Mouse (Mus musculus) frontal cortex, postnatal 14 days (tissue): ENCODE results near the gene Vmn1r234.
A peak's percentile ranks its signal among the peaks of the same experiment; 100 is the strongest.
"Not testable (repeated sequence)": the region's sequence is repeated elsewhere in the genome, so short reads cannot be mapped to it uniquely, and the experiment has no call there.

ENCODE experiments used
- DNase-seq, 2 experiments: peaks; one replicate each; pipeline ENCODE4 v3.0.0; 2022; ENCODE audit warnings: low spot score in 2 of 2

Gene Vmn1r234

GRCm38 (mm10) chr17:21225787-21226186 lies at the start of gene Vmn1r234:
Gene Vmn1r234, plus strand, starts transcription at chr17:21226087.
- no peak for DNase-seq

- not testable (repeated sequence) for DNase-seq
These were observed 14.8 kb upstream of the Vmn1r234 start for GRCm38 (mm10) chr17:21211081-21211480.

DNA sequence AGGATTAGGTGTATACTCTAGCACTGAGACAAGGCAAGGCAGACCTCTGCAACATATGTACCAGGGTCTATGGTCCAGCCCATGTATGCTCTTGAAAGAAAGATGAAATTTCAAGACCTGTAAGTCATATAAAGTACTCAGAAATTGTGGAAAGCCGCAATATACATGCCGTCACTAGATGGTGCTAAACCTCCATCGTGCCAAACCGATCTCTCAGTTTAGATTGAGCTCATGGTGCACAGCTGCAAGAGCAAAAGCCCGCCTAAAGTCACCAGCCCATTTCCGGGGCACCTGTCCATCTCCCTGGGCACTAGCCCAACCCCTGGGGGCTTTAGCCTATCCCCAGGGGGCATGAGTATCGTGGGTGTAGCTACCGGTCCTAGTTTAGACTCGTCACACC lies 5.8 kb downstream of the Vmn1r234 start:
- peak; percentile 4 to 51 for DNase-seq

GRCm38 (mm10) chr17:21256111-21256510 lies 30.2 kb downstream of the Vmn1r234 start, which contains the start of gene Vmn1r235:
Gene Vmn1r235, plus strand, starts transcription at chr17:21256411.
- no peak for DNase-seq

GRCm38 (mm10) chr17:21272103-21272502 lies 46.2 kb downstream of the Vmn1r234 start:
- DNase-seq = peak in 1 of 2 experiments; percentile 10

GRCm38 (mm10) chr17:21282642-21283041 lies 56.8 kb downstream of the Vmn1r234 start, which contains the start of gene Vmn1r236:
Gene Vmn1r236, plus strand, starts transcription at chr17:21282942.
- DNase-seq = no peak

GRCm38 (mm10) chr17:21284395-21284794 lies 58.5 kb downstream of the Vmn1r234 start:
- DNase-seq = no peak
